Mouse (Mus musculus): ENCODE results near the gene Mettl17. TPM values are rescaled to one million over a fixed set of nuclear protein-coding genes. Genes with fewer than 3 reads are reported as not detected.
"Not testable (repeated sequence)": the region's sequence is repeated elsewhere in the genome, so short reads cannot be mapped to it uniquely, and the experiment has no call there.

Mettl17 gene
- polyA plus RNA-seq, 1 experiment from 2014 or later: 49.8 TPM

DNA sequence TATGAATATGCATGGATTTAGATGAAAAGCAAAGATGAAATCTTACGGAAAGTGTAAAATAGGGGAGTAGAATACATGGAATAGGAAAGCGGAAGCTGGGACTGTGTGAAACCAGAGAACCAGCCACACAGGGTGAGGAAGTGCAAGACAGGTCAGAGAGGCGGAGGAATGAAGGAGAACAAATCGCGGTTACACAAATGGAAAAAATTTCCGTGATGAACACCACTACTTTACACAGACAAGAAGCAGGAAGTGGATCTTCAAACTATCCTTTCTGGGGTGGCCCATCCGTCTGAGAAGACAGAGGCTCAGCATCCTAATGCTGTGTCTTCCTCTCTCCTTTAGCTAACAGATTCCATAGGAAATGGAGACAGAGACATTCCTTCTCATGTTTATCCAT lies 29.4 kb upstream of the Mettl17 start:
- H3K9me3 ChIP-seq (ENCODE audit: control insufficient read depth, low read length); H3K4me3 ChIP-seq (ENCODE audit: control insufficient read depth in 1 of 2, insufficient read depth in 1 of 2, low read depth in 1 of 2, low read length in 2 of 2); H3K4me2 ChIP-seq (ENCODE audit: low read length); ATAC-seq (ENCODE audit: insufficient number of reproducible peaks, insufficient read depth, low FRiP score, low read depth); H3K36me3 ChIP-seq (ENCODE audit: control insufficient read depth, insufficient read depth, low read length); H3K27me3 ChIP-seq (ENCODE audit: control insufficient read depth, insufficient read depth, low read length); H3K27ac ChIP-seq (replicated peaks in 1 of 2; ENCODE audit: control insufficient read depth in 1 of 2, insufficient read depth in 1 of 2, low read depth in 2 of 2, low read length in 2 of 2); H3K4me1 ChIP-seq (ENCODE audit: control insufficient read depth in 2 of 2, insufficient read depth in 2 of 2, low read length in 2 of 2); H3K9ac ChIP-seq (ENCODE audit: low read length): not testable (repeated sequence)
- 69% methylated on average over 7 of the region's 7 CpGs for WGBS

DNA sequence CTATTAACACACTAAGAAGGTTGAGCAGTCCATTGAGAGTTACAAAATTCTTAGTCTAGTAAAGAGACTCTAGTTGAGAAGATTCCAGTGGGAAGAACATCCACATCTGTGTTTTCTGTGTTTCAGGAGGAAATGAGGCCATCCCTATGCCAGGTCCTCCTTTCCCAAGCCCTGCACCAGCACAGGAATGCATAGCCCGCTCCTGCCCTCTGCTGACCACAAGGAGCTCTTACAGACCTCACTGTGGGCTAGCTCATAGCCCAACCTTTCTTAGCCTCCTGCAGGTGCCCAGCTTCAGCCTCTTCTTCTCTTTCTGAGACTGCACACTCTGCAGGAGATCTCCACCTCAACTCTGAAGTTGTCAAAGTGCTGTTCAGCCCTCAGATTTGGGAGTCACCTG lies 21.0 kb upstream of the Mettl17 start:
- H3K9ac ChIP-seq (ENCODE audit: low read length); H3K4me2 ChIP-seq (ENCODE audit: low read length); H3K27me3 ChIP-seq (ENCODE audit: control insufficient read depth, insufficient read depth, low read length); H3K4me3 ChIP-seq (ENCODE audit: control insufficient read depth in 1 of 2, insufficient read depth in 1 of 2, low read depth in 1 of 2, low read length in 2 of 2); ATAC-seq (ENCODE audit: insufficient number of reproducible peaks, insufficient read depth, low FRiP score, low read depth); H3K9me3 ChIP-seq (ENCODE audit: control insufficient read depth, low read length); H3K4me1 ChIP-seq (ENCODE audit: control insufficient read depth in 2 of 2, insufficient read depth in 2 of 2, low read length in 2 of 2); H3K27ac ChIP-seq (replicated peaks in 1 of 2; ENCODE audit: control insufficient read depth in 1 of 2, insufficient read depth in 1 of 2, low read depth in 2 of 2, low read length in 2 of 2); H3K36me3 ChIP-seq (ENCODE audit: control insufficient read depth, insufficient read depth, low read length): not testable (repeated sequence)
- 10% methylated on average over 1 of the region's 1 CpGs for WGBS

GRCm38 (mm10) chr14:51870756-51871155 lies 13.9 kb upstream of the Mettl17 start:
- no peaks in the 10 kb centered on the region for H3K9me3 ChIP-seq (ENCODE audit: control insufficient read depth, low read length)
- 64% methylated on average over 2 of the region's 2 CpGs for WGBS

DNA sequence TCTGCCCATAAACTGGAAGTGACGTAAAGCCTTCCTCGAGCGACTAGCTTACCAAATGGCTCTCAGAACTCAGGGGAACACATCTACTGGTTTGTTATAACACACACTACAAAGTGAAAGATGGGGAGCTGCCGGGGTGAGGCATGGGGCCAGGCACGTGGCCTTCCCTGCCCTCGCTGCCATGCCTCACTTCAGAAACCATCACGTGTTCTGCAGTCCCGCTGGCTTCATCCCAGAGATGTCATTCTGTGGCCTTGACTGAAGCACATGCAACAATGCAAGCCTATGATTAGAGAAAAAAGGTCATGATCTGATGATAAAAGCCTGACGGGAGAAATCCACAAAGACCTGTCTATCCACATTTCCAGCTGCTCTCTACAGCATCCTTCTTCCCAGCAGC lies 12.9 kb upstream of the Mettl17 start:
- no peak overlapping the region for H3K4me3 ChIP-seq (ENCODE audit: control insufficient read depth in 1 of 2, insufficient read depth in 1 of 2, low read depth in 1 of 2, low read length in 2 of 2)
- ATAC-seq (ENCODE audit: insufficient number of reproducible peaks, insufficient read depth, low FRiP score, low read depth): no peak
- 76% methylated on average over 9 of the region's 9 CpGs for WGBS
- no peak overlapping the region for H3K9ac ChIP-seq (ENCODE audit: low read length)
- no peak overlapping the region for H3K4me2 ChIP-seq (ENCODE audit: low read length)
- H3K27me3 ChIP-seq (ENCODE audit: control insufficient read depth, insufficient read depth, low read length): no peaks in the 10 kb centered on the region
- H3K27ac ChIP-seq (replicated peaks in 1 of 2; ENCODE audit: control insufficient read depth in 1 of 2, insufficient read depth in 1 of 2, low read depth in 2 of 2, low read length in 2 of 2): no peak overlapping the region
- H3K9me3 ChIP-seq (ENCODE audit: control insufficient read depth, low read length): no peaks in the 10 kb centered on the region
- no peaks in the 10 kb centered on the region for H3K36me3 ChIP-seq (ENCODE audit: control insufficient read depth, insufficient read depth, low read length)
- H3K4me1 ChIP-seq (ENCODE audit: control insufficient read depth in 2 of 2, insufficient read depth in 2 of 2, low read length in 2 of 2): no peaks in the 10 kb centered on the region

More at GRCm38 (mm10) chr14:51870756-51871155, 13.9 kb upstream of the Mettl17 start:
- Histone ChIP-seq H3K4me2 (ENCODE audit: low read length) (no peak overlapping the region), H3K9ac (ENCODE audit: low read length) (no peak overlapping the region), H3K36me3 (ENCODE audit: control insufficient read depth, insufficient read depth, low read length) (no peaks in the 10 kb centered on the region), H3K27ac (replicated peaks in 1 of 2; ENCODE audit: control insufficient read depth in 1 of 2, insufficient read depth in 1 of 2, low read depth in 2 of 2, low read length in 2 of 2) (no peak overlapping the region), H3K27me3 (ENCODE audit: control insufficient read depth, insufficient read depth, low read length) (no peaks in the 10 kb centered on the region), H3K4me3 (ENCODE audit: control insufficient read depth in 1 of 2, insufficient read depth in 1 of 2, low read depth in 1 of 2, low read length in 2 of 2) (no peak overlapping the region), H3K4me1 (ENCODE audit: control insufficient read depth in 2 of 2, insufficient read depth in 2 of 2, low read length in 2 of 2) (no peaks in the 10 kb centered on the region)
- no peak for ATAC-seq (ENCODE audit: insufficient number of reproducible peaks, insufficient read depth, low FRiP score, low read depth)

GRCm38 (mm10) chr14:51877517-51877916 lies 7.1 kb upstream of the Mettl17 start:
- Histone ChIP-seq H3K27me3 (ENCODE audit: control insufficient read depth, insufficient read depth, low read length) (no peaks in the 10 kb centered on the region), H3K9ac (ENCODE audit: low read length) (no peak overlapping the region), H3K4me3 (ENCODE audit: control insufficient read depth in 1 of 2, insufficient read depth in 1 of 2, low read depth in 1 of 2, low read length in 2 of 2) (no peak overlapping the region), H3K4me1 (ENCODE audit: control insufficient read depth in 2 of 2, insufficient read depth in 2 of 2, low read length in 2 of 2) (no peaks in the 10 kb centered on the region), H3K4me2 (ENCODE audit: low read length) (no peak overlapping the region), H3K27ac (replicated peaks in 1 of 2; ENCODE audit: control insufficient read depth in 1 of 2, insufficient read depth in 1 of 2, low read depth in 2 of 2, low read length in 2 of 2) (no peak overlapping the region), H3K9me3 (ENCODE audit: control insufficient read depth, low read length) (no peaks in the 10 kb centered on the region), H3K36me3 (ENCODE audit: control insufficient read depth, insufficient read depth, low read length) (no peaks in the 10 kb centered on the region)
- whole genome bisulfite sequencing: 77% methylated on average over 3 of the region's 3 CpGs
- ATAC-seq (ENCODE audit: insufficient number of reproducible peaks, insufficient read depth, low FRiP score, low read depth): no peak

DNA sequence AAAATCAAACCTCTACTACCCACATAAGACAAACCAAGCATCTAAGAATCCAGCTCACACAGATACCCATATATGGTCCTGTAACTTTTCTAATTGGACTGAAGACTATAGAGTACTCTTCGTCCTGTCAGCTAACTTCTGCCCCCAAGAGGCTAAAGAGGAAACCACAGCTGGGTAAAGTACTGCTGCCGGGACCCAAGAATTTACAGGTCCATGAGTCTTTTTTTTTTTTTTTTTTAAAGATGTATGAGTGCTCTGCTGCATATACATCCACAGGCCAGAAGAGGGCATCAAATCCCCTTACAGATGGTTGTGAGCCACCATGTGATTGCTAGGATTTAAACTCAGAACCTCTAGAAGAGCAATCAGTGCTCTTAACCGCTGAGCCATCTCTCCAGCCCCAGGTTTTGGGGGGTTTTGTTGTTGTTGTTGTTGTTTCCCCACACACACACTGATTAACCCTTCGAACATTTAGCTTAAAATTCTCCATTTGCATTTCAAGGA lies 1.1 kb upstream of the Mettl17 start:
- Histone ChIP-seq H3K4me1 (ENCODE audit: control insufficient read depth in 2 of 2, insufficient read depth in 2 of 2, low read length in 2 of 2) (peaks cover 2 to 10% of the 10 kb centered on the region in 2 experiments; a peak in 2 of 4 replicates), H3K4me2 (ENCODE audit: low read length) (peak overlapping the region; percentile 78), H3K27ac (replicated peaks in 1 of 2; ENCODE audit: control insufficient read depth in 1 of 2, insufficient read depth in 1 of 2, low read depth in 2 of 2, low read length in 2 of 2) (peak overlapping the region; percentile 48 to 49; a peak in 3 of 4 replicates), H3K4me3 (ENCODE audit: control insufficient read depth in 1 of 2, insufficient read depth in 1 of 2, low read depth in 1 of 2, low read length in 2 of 2) (peak overlapping the region; percentile 29 to 80; a peak in 3 of 4 replicates), H3K27me3 (ENCODE audit: control insufficient read depth, insufficient read depth, low read length) (no peaks in the 10 kb centered on the region), H3K36me3 (ENCODE audit: control insufficient read depth, insufficient read depth, low read length) (peaks cover 24% of the 10 kb centered on the region), H3K9ac (ENCODE audit: low read length) (peak overlapping the region; percentile 85), H3K9me3 (ENCODE audit: control insufficient read depth, low read length) (no peaks in the 10 kb centered on the region)
- ATAC-seq (ENCODE audit: insufficient number of reproducible peaks, insufficient read depth, low FRiP score, low read depth): peak; percentile 23; the same call in 1 of the 2 replicates
- WGBS: 1% methylated on average over 4 of the region's 4 CpGs

GRCm38 (mm10) chr14:51884031-51884544 lies 554 bp upstream of the Mettl17 start:
- ATAC-seq (ENCODE audit: insufficient number of reproducible peaks, insufficient read depth, low FRiP score, low read depth): peak; percentile 3; the same call in 1 of the 2 replicates
- 1% methylated on average over 14 of the region's 14 CpGs for WGBS
- Histone ChIP-seq H3K4me2 (ENCODE audit: low read length) (peak overlapping the region; percentile 78), H3K4me1 (ENCODE audit: control insufficient read depth in 2 of 2, insufficient read depth in 2 of 2, low read length in 2 of 2) (peaks cover 2 to 10% of the 10 kb centered on the region in 2 experiments; a peak in 2 of 4 replicates), H3K27ac (replicated peaks in 1 of 2; ENCODE audit: control insufficient read depth in 1 of 2, insufficient read depth in 1 of 2, low read depth in 2 of 2, low read length in 2 of 2) (peak overlapping the region; percentile 48 to 49; a peak in 3 of 4 replicates), H3K27me3 (ENCODE audit: control insufficient read depth, insufficient read depth, low read length) (no peaks in the 10 kb centered on the region), H3K36me3 (ENCODE audit: control insufficient read depth, insufficient read depth, low read length) (peaks cover 29% of the 10 kb centered on the region), H3K4me3 (ENCODE audit: control insufficient read depth in 1 of 2, insufficient read depth in 1 of 2, low read depth in 1 of 2, low read length in 2 of 2) (peak overlapping the region; percentile 29 to 80), H3K9me3 (ENCODE audit: control insufficient read depth, low read length) (no peaks in the 10 kb centered on the region), H3K9ac (ENCODE audit: low read length) (peak overlapping the region; percentile 85)

- Histone ChIP-seq H3K9me3 (ENCODE audit: control insufficient read depth, low read length) (no peaks in the 10 kb centered on the region), H3K27ac (replicated peaks in 1 of 2; ENCODE audit: control insufficient read depth in 1 of 2, insufficient read depth in 1 of 2, low read depth in 2 of 2, low read length in 2 of 2) (no peak overlapping the region), H3K4me1 (ENCODE audit: control insufficient read depth in 2 of 2, insufficient read depth in 2 of 2, low read length in 2 of 2) (peaks cover 2 to 10% of the 10 kb centered on the region in 2 experiments; a peak in 2 of 4 replicates), H3K4me3 (ENCODE audit: control insufficient read depth in 1 of 2, insufficient read depth in 1 of 2, low read depth in 1 of 2, low read length in 2 of 2) (no peak overlapping the region; a peak in 1 of 4 replicates), H3K27me3 (ENCODE audit: control insufficient read depth, insufficient read depth, low read length) (no peaks in the 10 kb centered on the region), H3K4me2 (ENCODE audit: low read length) (peak overlapping the region; percentile 78), H3K9ac (ENCODE audit: low read length) (0 out of 2 replicates have a peak overlapping the region, but pooled peaks have one; percentile 85), H3K36me3 (ENCODE audit: control insufficient read depth, insufficient read depth, low read length) (peaks cover 48% of the 10 kb centered on the region)
- ATAC-seq (ENCODE audit: insufficient number of reproducible peaks, insufficient read depth, low FRiP score, low read depth): no peak
- 64% methylated on average over 6 of the region's 6 CpGs for WGBS
Observed at GRCm38 (mm10) chr14:51886051-51886450, 1.4 kb downstream of the Mettl17 start.
